Mouse (Mus musculus): ENCODE data around the gene Mtrex. TPM values are rescaled to one million over a fixed set of nuclear protein-coding genes. Genes with fewer than 3 reads are reported as not detected.

The Mtrex gene
- polyA plus RNA-seq, 1 experiment from 2014 or later = 83.4 TPM

DNA sequence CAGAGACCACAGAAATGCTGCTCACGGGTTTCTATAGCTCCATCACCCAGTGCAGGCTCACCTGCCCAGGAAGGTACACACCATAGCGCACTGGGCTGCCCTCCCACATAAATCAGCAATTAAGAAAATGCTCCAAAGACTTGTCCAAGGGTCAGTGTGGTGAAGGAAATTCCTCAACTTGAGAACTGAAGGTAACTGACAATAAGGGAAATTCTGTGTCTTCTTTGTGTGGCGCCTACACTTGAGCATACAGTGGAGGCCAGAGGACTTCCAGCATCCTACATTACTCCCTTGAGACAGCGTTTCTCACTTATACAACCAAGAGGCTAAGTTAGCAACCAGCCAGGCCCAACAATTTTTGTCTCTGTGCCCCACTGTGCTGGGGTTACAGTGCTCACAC, 1.2 kb downstream of the Mtrex start:
- H3K9ac ChIP-seq = peak overlapping the region; percentile 83
- H3K4me3 ChIP-seq = peak overlapping the region; percentile 84
- no peak for ATAC-seq (ENCODE audit: low FRiP score)
- H3K4me2 ChIP-seq (replicated peaks) = peak overlapping the region; percentile 58
- H3K9me3 ChIP-seq (replicated peaks) = no peaks in the 10 kb centered on the region
- 76% methylated on average over 4 of the region's 4 CpGs for WGBS
- no peak overlapping the region for H3K27ac ChIP-seq
- H3K27me3 ChIP-seq = no peaks in the 10 kb centered on the region
- H3K36me3 ChIP-seq = peaks cover 5% of the 10 kb centered on the region; the same call in 1 of the 2 replicates
- H3K4me1 ChIP-seq = peaks cover 19% of the 10 kb centered on the region

GRCm38 (mm10) chr13:112925266-112925665, 1.9 kb downstream of the Mtrex start:
- peaks cover 19% of the 10 kb centered on the region for H3K4me1 ChIP-seq
- H3K9ac ChIP-seq = no peak overlapping the region
- H3K4me2 ChIP-seq (replicated peaks) = no peak overlapping the region
- whole genome bisulfite sequencing = 85% methylated on average over 6 of the region's 6 CpGs
- peaks cover 4% of the 10 kb centered on the region; the same call in 1 of the 2 replicates for H3K36me3 ChIP-seq
- no peak overlapping the region for H3K4me3 ChIP-seq
- no peak for ATAC-seq (ENCODE audit: low FRiP score)
- no peaks in the 10 kb centered on the region for H3K27me3 ChIP-seq
- no peaks in the 10 kb centered on the region for H3K9me3 ChIP-seq (replicated peaks)
- no peak overlapping the region for H3K27ac ChIP-seq

- H3K4me3 ChIP-seq = no peak overlapping the region
- H3K36me3 ChIP-seq = peaks cover 27% of the 10 kb centered on the region
- no peaks in the 10 kb centered on the region for H3K27me3 ChIP-seq
- 95% methylated on average over 3 of the region's 3 CpGs for WGBS
- no peaks in the 10 kb centered on the region for H3K9me3 ChIP-seq (replicated peaks)
- no peak for ATAC-seq (ENCODE audit: low FRiP score)
- no peak overlapping the region for H3K4me2 ChIP-seq (replicated peaks)
- no peak overlapping the region for H3K27ac ChIP-seq
- peaks cover 7% of the 10 kb centered on the region for H3K4me1 ChIP-seq
- H3K9ac ChIP-seq = no peak overlapping the region
Observed at GRCm38 (mm10) chr13:112920906-112921305, 6.3 kb downstream of the Mtrex start.

GRCm38 (mm10) chr13:112919141-112919865, 7.9 kb downstream of the Mtrex start:
- Histone ChIP-seq H3K36me3 (peaks cover 27% of the 10 kb centered on the region), H3K4me2 (replicated peaks) (no peak overlapping the region), H3K27ac (no peak overlapping the region), H3K4me1 (no peaks in the 10 kb centered on the region), H3K27me3 (no peaks in the 10 kb centered on the region), H3K4me3 (no peak overlapping the region), H3K9ac (no peak overlapping the region), H3K9me3 (replicated peaks) (no peaks in the 10 kb centered on the region)
- 79% methylated on average over 4 of the region's 4 CpGs for WGBS
- no peak for ATAC-seq (ENCODE audit: low FRiP score)

- no peak overlapping the region for H3K4me3 ChIP-seq
- WGBS = 90% methylated on average over 4 of the region's 4 CpGs
- no peaks in the 10 kb centered on the region for H3K4me1 ChIP-seq
- H3K4me2 ChIP-seq (replicated peaks) = no peak overlapping the region
- H3K27ac ChIP-seq = no peak overlapping the region
- H3K27me3 ChIP-seq = no peaks in the 10 kb centered on the region
- H3K36me3 ChIP-seq = peaks cover 40% of the 10 kb centered on the region
- no peaks in the 10 kb centered on the region for H3K9me3 ChIP-seq (replicated peaks)
- H3K9ac ChIP-seq = no peak overlapping the region
- ATAC-seq (ENCODE audit: low FRiP score) = no peak
Observed at GRCm38 (mm10) chr13:112910434-112910833, 16.8 kb downstream of the Mtrex start.

DNA sequence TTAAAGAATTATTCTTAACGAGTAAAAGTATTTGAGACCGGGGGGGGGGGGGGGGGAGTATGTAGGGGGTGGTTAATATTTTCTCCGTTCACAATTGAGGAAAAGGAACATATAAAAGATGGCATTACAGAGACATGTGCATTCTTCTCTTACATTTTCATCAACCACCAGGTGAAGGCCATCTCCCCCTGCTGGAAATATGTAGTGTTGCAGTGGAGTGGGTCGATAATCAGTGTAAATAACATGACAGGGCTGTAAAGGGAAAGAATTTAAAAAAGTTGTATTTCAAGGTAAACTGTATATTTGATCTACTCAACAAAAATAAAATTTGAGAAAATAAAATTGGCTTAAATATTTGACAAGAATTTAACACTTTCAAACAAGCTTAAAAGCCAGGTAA, 17.5 kb downstream of the Mtrex start:
- no peak overlapping the region for H3K9ac ChIP-seq
- H3K4me1 ChIP-seq = no peaks in the 10 kb centered on the region
- no peak overlapping the region for H3K27ac ChIP-seq
- ATAC-seq (ENCODE audit: low FRiP score) = no peak
- 77% methylated on average over 4 of the region's 4 CpGs for WGBS
- H3K27me3 ChIP-seq = no peaks in the 10 kb centered on the region
- no peak overlapping the region for H3K4me3 ChIP-seq
- H3K4me2 ChIP-seq (replicated peaks) = no peak overlapping the region
- no peaks in the 10 kb centered on the region for H3K9me3 ChIP-seq (replicated peaks)
- peaks cover 48% of the 10 kb centered on the region for H3K36me3 ChIP-seq

- H3K4me3 ChIP-seq = no peak overlapping the region
- H3K4me1 ChIP-seq = no peaks in the 10 kb centered on the region
- H3K36me3 ChIP-seq = peaks cover 56% of the 10 kb centered on the region
- H3K9ac ChIP-seq = no peak overlapping the region
- no peaks in the 10 kb centered on the region for H3K9me3 ChIP-seq (replicated peaks)
- 96% methylated on average over 3 of the region's 3 CpGs for WGBS
- H3K27ac ChIP-seq = no peak overlapping the region
- H3K27me3 ChIP-seq = no peaks in the 10 kb centered on the region
- no peak for ATAC-seq (ENCODE audit: low FRiP score)
- H3K4me2 ChIP-seq (replicated peaks) = no peak overlapping the region
Observed at GRCm38 (mm10) chr13:112902176-112902575, 25.0 kb downstream of the Mtrex start.

- Histone ChIP-seq H3K27me3 (no peaks in the 10 kb centered on the region), H3K4me2 (replicated peaks) (no peak overlapping the region), H3K9me3 (replicated peaks) (no peaks in the 10 kb centered on the region), H3K27ac (no peak overlapping the region), H3K36me3 (peaks cover 69% of the 10 kb centered on the region), H3K4me3 (no peak overlapping the region), H3K9ac (no peak overlapping the region), H3K4me1 (no peaks in the 10 kb centered on the region)
- no peak for ATAC-seq (ENCODE audit: low FRiP score)
- WGBS = 95% methylated on average over 12 of the region's 12 CpGs
Observed at GRCm38 (mm10) chr13:112887234-112887633, 40.0 kb downstream of the Mtrex start.

DNA sequence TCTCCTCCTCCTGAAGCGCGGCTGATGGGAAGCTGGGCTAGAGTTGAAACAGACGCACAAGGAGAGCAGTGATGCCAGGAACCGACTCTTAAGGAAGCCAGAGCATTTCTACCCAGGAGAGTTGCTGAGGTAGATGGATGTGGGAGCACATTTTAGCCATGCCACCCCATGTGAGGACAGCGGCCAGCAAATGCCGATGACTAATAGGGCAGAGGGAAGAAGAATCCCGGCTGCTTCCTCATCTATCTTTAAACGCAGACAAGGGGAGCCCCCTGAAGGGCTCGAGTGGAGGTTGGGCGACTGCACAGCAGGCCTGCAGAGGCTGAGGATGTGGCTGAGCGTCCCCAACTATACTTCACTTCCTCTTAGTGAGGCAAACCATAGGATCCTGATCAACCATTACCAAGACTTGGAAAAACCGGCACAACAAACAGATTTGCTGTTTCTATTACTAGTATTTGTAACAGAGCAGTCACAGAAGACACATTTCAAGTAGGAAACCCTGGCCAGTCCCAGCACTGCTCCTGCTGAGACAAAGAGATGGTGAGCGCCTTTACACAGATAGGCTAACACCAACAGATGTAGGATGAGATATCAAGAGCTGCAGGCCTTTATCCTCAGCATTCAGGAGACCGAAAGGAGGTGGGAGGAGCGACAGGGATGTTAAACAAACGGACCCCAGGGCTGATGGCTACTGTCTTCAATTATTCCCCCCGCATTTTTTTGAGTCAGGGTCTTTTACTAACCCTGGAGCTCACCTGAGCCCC, 55.5 kb downstream of the Mtrex start:
- no peak for ATAC-seq (ENCODE audit: low FRiP score)
- Histone ChIP-seq H3K4me1 (no peaks in the 10 kb centered on the region), H3K36me3 (peaks cover 73% of the 10 kb centered on the region), H3K9me3 (replicated peaks) (no peaks in the 10 kb centered on the region), H3K4me3 (no peak overlapping the region), H3K9ac (no peak overlapping the region), H3K27ac (no peak overlapping the region), H3K27me3 (no peaks in the 10 kb centered on the region), H3K4me2 (replicated peaks) (no peak overlapping the region)
- WGBS = 81% methylated on average over 17 of the region's 17 CpGs

GRCm38 (mm10) chr13:112870039-112870690, 57.0 kb downstream of the Mtrex start:
- no peak overlapping the region for H3K9ac ChIP-seq
- ATAC-seq (ENCODE audit: low FRiP score) = no peak
- H3K27ac ChIP-seq = no peak overlapping the region
- no peaks in the 10 kb centered on the region for H3K9me3 ChIP-seq (replicated peaks)
- no peak overlapping the region for H3K4me3 ChIP-seq
- H3K36me3 ChIP-seq = peaks cover 82% of the 10 kb centered on the region
- H3K4me2 ChIP-seq (replicated peaks) = no peak overlapping the region
- no peaks in the 10 kb centered on the region for H3K4me1 ChIP-seq
- WGBS = 84% methylated on average over 11 of the region's 11 CpGs
- no peaks in the 10 kb centered on the region for H3K27me3 ChIP-seq

DNA sequence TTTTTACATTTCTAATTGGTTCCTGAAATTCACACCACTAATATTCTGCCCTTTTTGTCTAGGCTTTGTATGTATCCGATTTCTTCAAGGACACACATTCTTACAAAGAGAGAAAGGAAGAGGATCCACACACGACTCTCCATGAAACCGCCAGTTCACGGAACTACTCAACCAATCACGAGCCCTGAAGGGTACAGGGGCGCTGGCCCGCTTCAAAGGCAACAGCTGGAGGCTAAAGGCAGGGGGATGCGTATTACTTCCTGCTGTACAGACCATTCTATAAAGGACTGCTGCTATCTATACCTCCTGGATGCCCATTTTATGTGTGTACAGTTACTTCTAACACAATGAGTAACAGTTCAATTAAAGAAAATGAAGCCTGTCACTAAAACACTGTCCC, 59.8 kb downstream of the Mtrex start:
- H3K4me3 ChIP-seq = no peak overlapping the region
- H3K9me3 ChIP-seq (replicated peaks) = no peaks in the 10 kb centered on the region
- no peak overlapping the region for H3K9ac ChIP-seq
- no peak overlapping the region for H3K27ac ChIP-seq
- 95% methylated on average over 8 of the region's 8 CpGs for WGBS
- H3K27me3 ChIP-seq = no peaks in the 10 kb centered on the region
- peaks cover 72% of the 10 kb centered on the region for H3K36me3 ChIP-seq
- H3K4me2 ChIP-seq (replicated peaks) = no peak overlapping the region
- no peak for ATAC-seq (ENCODE audit: low FRiP score)
- H3K4me1 ChIP-seq = no peaks in the 10 kb centered on the region

DNA sequence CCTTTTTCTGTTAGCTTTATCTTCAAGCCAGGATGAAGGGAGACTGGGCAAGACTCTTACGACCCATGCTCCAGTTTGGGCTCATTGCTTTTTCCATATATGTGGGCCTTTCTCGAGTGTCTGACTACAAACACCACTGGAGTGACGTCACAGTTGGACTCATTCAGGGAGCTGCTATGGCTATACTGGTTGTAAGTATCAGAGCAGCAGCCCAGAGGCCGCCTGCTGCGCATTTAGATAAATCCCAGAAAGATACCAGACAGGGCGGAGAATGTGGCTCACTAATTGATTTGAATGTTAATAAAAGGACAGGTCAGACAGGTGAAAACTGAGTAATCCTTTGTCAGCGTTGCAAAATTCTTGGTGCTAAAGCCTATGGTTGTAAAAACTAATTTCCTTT, 60.4 kb downstream of the Mtrex start:
- Histone ChIP-seq H3K27ac (no peak overlapping the region), H3K36me3 (peaks cover 66% of the 10 kb centered on the region), H3K9ac (no peak overlapping the region), H3K4me2 (replicated peaks) (no peak overlapping the region), H3K4me1 (0 out of 2 replicates have a peak, but pooled peaks cover 3% of the 10 kb centered on the region), H3K9me3 (replicated peaks) (no peaks in the 10 kb centered on the region), H3K4me3 (no peak overlapping the region), H3K27me3 (no peaks in the 10 kb centered on the region)
- no peak for ATAC-seq (ENCODE audit: low FRiP score)
- 88% methylated on average over 7 of the region's 7 CpGs for WGBS

Data from hindbrain, embryonic 12.5 days (tissue).